Mouse (Mus musculus) hindbrain, embryonic 15.5 days (tissue): ENCODE results near the gene Pld2. TPM values are rescaled to one million over a fixed set of nuclear protein-coding genes. Genes with fewer than 3 reads are reported as not detected.
A peak's percentile ranks its signal among the peaks of the same experiment; 100 is the strongest.
"Not testable (repeated sequence)": the region's sequence is repeated elsewhere in the genome, so short reads cannot be mapped to it uniquely, and the experiment has no call there.

Source experiments
- ATAC-seq: fragments of 200-750 bp; cut with Nextera tagmentation; 2 replicates; pipeline ENCODE4 v1.8.0; 2017; ENCODE audit warnings: low read depth, moderate number of reproducible peaks, moderate TSS enrichment; ENCODE audit not compliant: low FRiP score
- H3K27ac ChIP-seq: fragments of 300-500 bp; sonication (generic); replicated peaks from 2 replicates; pipeline ENCODE4 v1.5.1; 2015; ENCODE audit warnings: mild to moderate bottlenecking, inconsistent platforms
- H3K27me3 ChIP-seq: fragments of 300-500 bp; sonication (generic); 2 replicates; pipeline ENCODE4 v1.6.1; 2015; ENCODE audit warnings: control low read depth, inconsistent platforms
- H3K36me3 ChIP-seq: fragments of 300-500 bp; sonication (generic); 2 replicates; pipeline ENCODE4 v1.6.1; 2015; ENCODE audit warnings: control low read depth, inconsistent platforms
- H3K4me1 ChIP-seq: fragments of 300-500 bp; sonication (generic); replicated peaks from 2 replicates; pipeline ENCODE4 v1.6.1; 2015; ENCODE audit warnings: control low read depth, inconsistent platforms
- H3K4me2 ChIP-seq: fragments of 300-500 bp; sonication (generic); 2 replicates; pipeline ENCODE4 v1.6.1; 2015; ENCODE audit warnings: moderate library complexity, mild to moderate bottlenecking, inconsistent platforms
- H3K4me3 ChIP-seq: fragments of 300-500 bp; sonication (generic); 2 replicates; pipeline ENCODE4 v1.5.1; 2015; ENCODE audit warnings: mild to moderate bottlenecking, inconsistent platforms
- H3K9ac ChIP-seq: fragments of 300-500 bp; sonication (generic); 2 replicates; pipeline ENCODE4 v1.6.1; 2015; ENCODE audit warnings: inconsistent platforms
- H3K9me3 ChIP-seq: fragments of 300-500 bp; sonication (generic); 2 replicates; pipeline ENCODE4 v1.6.1; 2016; ENCODE audit warnings: control low read depth, inconsistent platforms
- WGBS: fragments of 180-500 bp; shearing (Covaris S2); methylation state at CpG from one replicate; pipeline ENCODE4 v1.1.7; 2015; 5-methylcytosine and 5-hydroxymethylcytosine counted together
- polyA plus RNA-seq: library from polyadenylated mRNA; unstranded; fragments of >200 nt; fragmentation: Nextera tagmentation; extraction: Ambion mirVana; gene quantifications from 2 replicates; pipeline ENCODE4 v1.2.1, GENCODE M21; 2015

The Pld2 gene
- polyA plus RNA-seq, 1 experiment from 2014 or later = 20.4 TPM

- H3K4me3 ChIP-seq, ATAC-seq, H3K9ac ChIP-seq, H3K27ac ChIP-seq, H3K4me1 ChIP-seq, H3K27me3 ChIP-seq, H3K9me3 ChIP-seq, H3K4me2 ChIP-seq: not testable (repeated sequence)
- peaks cover 22% of the 10 kb centered on the region for H3K36me3 ChIP-seq
- 81% methylated on average over 2 of the region's 2 CpGs for WGBS
These were observed 8.8 kb upstream of the Pld2 start for GRCm38 (mm10) chr11:70531065-70531464.

GRCm38 (mm10) chr11:70532839-70533238 is 7.0 kb upstream of the Pld2 start, which contains the start of gene Gm40193:
Gene Gm40193 (minus strand): TSS chr11:70532939.
- Histone ChIP-seq H3K4me1 (no peaks in the 10 kb centered on the region), H3K27ac (no peak within 1 kb of the TSS), H3K9me3 (no peaks in the 10 kb centered on the region), H3K4me3 (no peak within 1 kb of the TSS), H3K36me3 (peaks cover 9% of the 10 kb centered on the region), H3K4me2 (no peak within 1 kb of the TSS), H3K27me3 (no peaks in the 10 kb centered on the region), H3K9ac (no peak within 1 kb of the TSS)
- WGBS = 91% methylated on average over 6 of the region's 6 CpGs
- ATAC-seq = no peak

GRCm38 (mm10) chr11:70539423-70539822 is 441 bp upstream of the Pld2 start:
- Histone ChIP-seq H3K27ac (no peak overlapping the region), H3K4me1 (peaks cover 12% of the 10 kb centered on the region), H3K4me2 (peak overlapping the region; percentile 82), H3K36me3 (no peaks in the 10 kb centered on the region), H3K9me3 (no peaks in the 10 kb centered on the region), H3K4me3 (peak overlapping the region; percentile 69), H3K9ac (peak overlapping the region; percentile 60), H3K27me3 (no peaks in the 10 kb centered on the region)
- 18% methylated on average over 9 of the region's 9 CpGs for WGBS
- no peak for ATAC-seq

GRCm38 (mm10) chr11:70540928-70541327 is 1.1 kb downstream of the Pld2 start:
- 0 out of 2 replicates have a peak overlapping the region, but pooled peaks have one; percentile 60 for H3K9ac ChIP-seq
- H3K36me3 ChIP-seq = no peaks in the 10 kb centered on the region
- 85% methylated on average over 7 of the region's 7 CpGs for WGBS
- 0 out of 2 replicates have a peak overlapping the region, but pooled peaks have one; percentile 66 for H3K27ac ChIP-seq
- no peaks in the 10 kb centered on the region for H3K9me3 ChIP-seq
- no peaks in the 10 kb centered on the region for H3K27me3 ChIP-seq
- peaks cover 12% of the 10 kb centered on the region for H3K4me1 ChIP-seq
- peak overlapping the region; percentile 82 for H3K4me2 ChIP-seq
- H3K4me3 ChIP-seq = peak overlapping the region; percentile 69
- ATAC-seq = no peak

GRCm38 (mm10) chr11:70541415-70541814 is 1.6 kb downstream of the Pld2 start:
- H3K4me1 ChIP-seq = peaks cover 12% of the 10 kb centered on the region
- peak; percentile 52 for ATAC-seq
- H3K36me3 ChIP-seq = no peaks in the 10 kb centered on the region
- no peaks in the 10 kb centered on the region for H3K27me3 ChIP-seq
- H3K27ac ChIP-seq = peak overlapping the region; percentile 61; the same call in 1 of the 2 replicates
- peak overlapping the region; percentile 82 for H3K4me2 ChIP-seq
- 55% methylated on average over 5 of the region's 5 CpGs for WGBS
- peak overlapping the region; percentile 18; the same call in 1 of the 2 replicates for H3K4me3 ChIP-seq
- no peaks in the 10 kb centered on the region for H3K9me3 ChIP-seq
- no peak overlapping the region for H3K9ac ChIP-seq

- Histone ChIP-seq H3K4me3 (no peak overlapping the region), H3K4me1 (peaks cover 12% of the 10 kb centered on the region), H3K9me3 (no peaks in the 10 kb centered on the region), H3K4me2 (no peak overlapping the region), H3K36me3 (no peaks in the 10 kb centered on the region), H3K27ac (no peak overlapping the region), H3K27me3 (no peaks in the 10 kb centered on the region), H3K9ac (no peak overlapping the region)
- WGBS = 75% methylated on average over 7 of the region's 7 CpGs
- ATAC-seq = no peak
These were observed 4.6 kb downstream of the Pld2 start for GRCm38 (mm10) chr11:70544496-70544895.

- Histone ChIP-seq H3K4me3 (no peak overlapping the region), H3K4me2 (no peak overlapping the region), H3K9ac (no peak overlapping the region), H3K4me1 (no peaks in the 10 kb centered on the region), H3K36me3 (0 out of 2 replicates have a peak, but pooled peaks cover 4% of the 10 kb centered on the region), H3K27ac (no peak overlapping the region), H3K9me3 (no peaks in the 10 kb centered on the region), H3K27me3 (no peaks in the 10 kb centered on the region)
- WGBS = 89% methylated on average over 8 of the region's 8 CpGs
- no peak for ATAC-seq
These were observed 11.7 kb downstream of the Pld2 start for GRCm38 (mm10) chr11:70551526-70551925.

- no peak for ATAC-seq
- Histone ChIP-seq H3K9ac (no peak overlapping the region), H3K27ac (no peak overlapping the region), H3K4me1 (no peaks in the 10 kb centered on the region), H3K36me3 (0 out of 2 replicates have a peak, but pooled peaks cover 8% of the 10 kb centered on the region), H3K4me2 (no peak overlapping the region), H3K4me3 (no peak overlapping the region), H3K9me3 (no peaks in the 10 kb centered on the region), H3K27me3 (no peaks in the 10 kb centered on the region)
- 20% methylated on average over 7 of the region's 7 CpGs for WGBS
These were observed 14.1 kb downstream of the Pld2 start for GRCm38 (mm10) chr11:70553940-70554339.

- no peak overlapping the region for H3K9ac ChIP-seq
- peaks cover 8% of the 10 kb centered on the region for H3K4me1 ChIP-seq
- H3K27me3 ChIP-seq = no peaks in the 10 kb centered on the region
- no peak overlapping the region for H3K4me2 ChIP-seq
- H3K9me3 ChIP-seq = no peaks in the 10 kb centered on the region
- WGBS = 88% methylated on average over 9 of the region's 9 CpGs
- H3K36me3 ChIP-seq = 0 out of 2 replicates have a peak, but pooled peaks cover 8% of the 10 kb centered on the region
- H3K4me3 ChIP-seq = no peak overlapping the region
- ATAC-seq = no peak
- H3K27ac ChIP-seq = no peak overlapping the region
These were observed 17.7 kb downstream of the Pld2 start for GRCm38 (mm10) chr11:70557545-70557944.

- H3K9ac ChIP-seq = peak overlapping the region; percentile 54
- peaks cover 40% of the 10 kb centered on the region for H3K4me1 ChIP-seq
- WGBS = 2% methylated on average over 2 of the region's 2 CpGs
- 0 out of 2 replicates have a peak, but pooled peaks cover under 1% of the 10 kb centered on the region for H3K36me3 ChIP-seq
- peak overlapping the region; percentile 89 for H3K27ac ChIP-seq
- peak overlapping the region; percentile 99 for H3K4me3 ChIP-seq
- no peaks in the 10 kb centered on the region for H3K27me3 ChIP-seq
- peak overlapping the region; percentile 93 for H3K4me2 ChIP-seq
- no peaks in the 10 kb centered on the region for H3K9me3 ChIP-seq
- no peak; the same call in 1 of the 2 replicates for ATAC-seq
These were observed 22.0 kb downstream of the Pld2 start for GRCm38 (mm10) chr11:70561937-70562286.

GRCm38 (mm10) chr11:70562287-70562994 is 22.6 kb downstream of the Pld2 start, which contains the start of gene Mink1:
Gene Mink1 (plus strand): TSS chr11:70562881.
- H3K4me1 ChIP-seq = peaks cover 42% of the 10 kb centered on the region
- peak within 1 kb of the TSS; percentile 95 for H3K9ac ChIP-seq
- no peaks in the 10 kb centered on the region for H3K27me3 ChIP-seq
- peak within 1 kb of the TSS; percentile 93 for H3K4me2 ChIP-seq
- under 1% methylated on average over 39 of the region's 57 CpGs for WGBS
- H3K4me3 ChIP-seq = peak within 1 kb of the TSS; percentile 99
- ATAC-seq = peak; percentile 95
- no peaks in the 10 kb centered on the region for H3K36me3 ChIP-seq
- H3K27ac ChIP-seq = peak within 1 kb of the TSS; percentile 89
- no peaks in the 10 kb centered on the region for H3K9me3 ChIP-seq

GRCm38 (mm10) chr11:70562995-70563469 is 23.2 kb downstream of the Pld2 start:
- Histone ChIP-seq H3K4me2 (peak overlapping the region; percentile 93), H3K4me3 (peak overlapping the region; percentile 99), H3K9ac (peak overlapping the region; percentile 95), H3K27ac (peak overlapping the region; percentile 89), H3K4me1 (peaks cover 42% of the 10 kb centered on the region), H3K27me3 (no peaks in the 10 kb centered on the region), H3K36me3 (no peaks in the 10 kb centered on the region), H3K9me3 (no peaks in the 10 kb centered on the region)
- ATAC-seq = peak; percentile 36; the same call in 1 of the 2 replicates
- WGBS = 1% methylated on average over 14 of the region's 31 CpGs
